Mouse (Mus musculus): Measurements from ENCODE around the gene Rhbdl2.

Rhbdl2 gene

DNA sequence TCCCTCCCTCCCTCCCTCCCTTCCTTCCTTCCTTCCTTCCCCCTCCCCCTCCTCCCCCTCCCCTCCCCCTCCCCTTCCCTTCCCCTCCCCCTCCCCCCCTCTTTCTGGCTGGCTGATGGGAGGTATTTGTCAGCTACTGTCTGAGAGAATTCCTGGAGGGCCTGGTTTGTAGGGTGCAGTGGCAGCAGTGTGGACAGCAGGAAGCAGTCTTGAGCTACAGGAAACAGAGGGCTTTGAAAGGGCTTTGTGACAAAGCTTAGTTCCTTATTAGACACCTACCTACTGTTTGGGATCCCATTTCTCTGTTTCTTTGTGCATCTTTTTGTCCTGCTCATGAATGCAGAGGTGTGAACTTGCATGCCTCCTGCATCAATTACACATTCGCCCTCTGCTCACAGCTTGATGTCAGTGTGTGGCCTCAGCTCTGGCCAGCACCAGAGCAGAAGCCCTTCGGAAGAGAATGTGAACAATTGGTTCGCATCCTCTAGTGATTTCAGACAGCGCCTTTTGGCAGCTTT is 31.5 kb downstream of the Rhbdl2 start:
- no peak for DNase-seq

DNA sequence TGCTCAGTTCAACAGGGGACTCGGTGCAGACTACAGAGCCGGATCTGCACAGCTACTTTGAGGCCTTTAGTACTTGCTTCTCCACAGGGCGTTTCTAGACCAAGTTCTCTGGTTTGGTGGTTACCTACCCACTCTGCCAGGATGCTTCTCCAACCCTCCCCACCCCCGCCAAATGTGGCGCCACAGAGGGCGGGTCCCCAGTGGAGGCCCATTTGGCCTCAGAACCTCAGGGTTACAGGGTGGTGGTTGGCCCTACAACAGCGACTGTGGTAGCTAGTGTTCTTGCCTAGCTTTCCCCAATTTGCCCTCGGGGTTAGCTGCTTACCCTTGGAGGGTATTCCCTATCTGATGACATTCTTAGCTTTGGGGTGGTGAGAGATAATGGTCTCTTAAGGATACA is 54.5 kb downstream of the Rhbdl2 start:
- DNase-seq, result no peak

DNA sequence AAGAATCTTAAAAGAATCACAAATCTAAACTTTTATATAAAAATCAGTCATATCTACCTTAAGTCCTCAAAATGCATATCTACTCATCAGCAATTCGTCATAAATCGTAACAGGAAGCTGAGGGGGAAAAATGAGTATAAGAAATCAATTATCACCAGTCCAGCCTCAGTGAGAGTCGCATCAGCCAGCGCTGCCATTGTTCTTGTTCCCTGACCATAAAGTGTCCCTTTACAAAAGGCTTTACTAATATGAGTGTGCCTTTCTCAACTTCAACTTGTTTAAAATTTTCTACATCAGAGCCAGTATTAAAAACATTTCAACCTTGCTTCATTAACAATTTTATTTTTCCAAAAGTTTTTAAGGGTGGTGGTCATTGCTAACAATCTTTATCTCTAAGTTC is 69.2 kb downstream of the Rhbdl2 start:
- no peak for DNase-seq

- no peak for DNase-seq
Observed at GRCm38 (mm10) chr4:123858090-123858489, 70.4 kb downstream of the Rhbdl2 start.

DNA sequence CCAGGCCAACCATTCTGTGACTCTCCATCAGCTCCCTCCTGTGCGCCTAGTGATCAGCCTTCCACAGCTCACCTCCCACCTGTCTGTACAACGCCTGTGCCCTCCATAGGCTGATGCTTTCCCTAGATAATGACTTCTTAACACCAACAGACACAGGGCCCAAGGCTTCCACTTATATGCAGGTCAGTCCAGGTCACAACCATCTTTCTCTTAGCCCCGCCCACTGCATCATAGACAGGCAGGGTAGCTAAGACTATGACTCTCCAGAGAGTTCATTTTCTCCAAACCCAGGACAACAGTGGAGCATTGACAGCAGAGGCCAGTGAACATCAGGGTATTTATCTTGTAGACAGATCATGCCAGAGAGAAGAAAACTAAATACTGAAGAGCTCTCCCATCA is 71.7 kb downstream of the Rhbdl2 start, which contains the start of gene 4933427I04Rik:
Gene 4933427I04Rik, plus strand, starts transcription at position 301 of the 400 bp plus-strand sequence.
- DNase-seq, result no peak

DNA sequence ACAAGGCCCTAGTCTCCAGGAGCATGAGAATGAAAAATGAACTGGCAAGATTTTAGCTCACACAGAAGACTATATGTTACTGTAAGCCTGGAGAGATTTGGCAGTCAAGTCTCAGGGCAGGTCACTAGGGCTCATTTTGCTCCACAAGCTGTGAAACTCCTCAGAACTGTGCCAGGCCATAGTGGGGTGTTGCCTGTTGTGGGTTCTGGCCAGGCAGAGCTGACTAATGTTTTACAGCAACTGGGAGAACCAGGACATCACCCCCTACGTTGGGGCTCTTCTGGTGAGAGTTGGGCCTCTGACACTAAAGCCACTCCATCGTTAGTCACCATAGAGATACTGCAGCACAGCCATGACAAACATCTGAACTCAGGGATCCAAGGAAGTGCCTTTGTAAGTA is 72.1 kb downstream of the Rhbdl2 start:
- no peak for DNase-seq

GRCm38 (mm10) chr4:123860621-123861020 is 72.9 kb downstream of the Rhbdl2 start:
- no peak for DNase-seq
